Mouse (Mus musculus): ENCODE results near the gene Kif17.

Gene Kif17

GRCm38 (mm10) chr4:138313021-138313420, 62.8 kb downstream of the Kif17 start:
- no peak for DNase-seq (ENCODE audit: low read depth)

- no peak for DNase-seq (ENCODE audit: low read depth)
Observed at GRCm38 (mm10) chr4:138313795-138314194, 63.6 kb downstream of the Kif17 start.

- DNase-seq (ENCODE audit: low read depth) = peak; percentile 59
Observed at GRCm38 (mm10) chr4:138315781-138316180, 65.5 kb downstream of the Kif17 start.

GRCm38 (mm10) chr4:138316369-138316768, 66.1 kb downstream of the Kif17 start:
- DNase-seq (ENCODE audit: low read depth) = peak; percentile 50

- peak; percentile 81 for DNase-seq (ENCODE audit: low read depth)
Observed at GRCm38 (mm10) chr4:138318509-138319266, 68.5 kb downstream of the Kif17 start.

- peak; percentile 92 for DNase-seq (ENCODE audit: low read depth)
Observed at GRCm38 (mm10) chr4:138319508-138319907, 69.3 kb downstream of the Kif17 start.

- no peak for DNase-seq (ENCODE audit: low read depth)
Observed at GRCm38 (mm10) chr4:138320711-138321110, 70.5 kb downstream of the Kif17 start.

- no peak for DNase-seq (ENCODE audit: low read depth)
Observed at GRCm38 (mm10) chr4:138321488-138321887, 71.3 kb downstream of the Kif17 start.

- no peak for DNase-seq (ENCODE audit: low read depth)
Observed at GRCm38 (mm10) chr4:138322692-138323091, 72.5 kb downstream of the Kif17 start.

- DNase-seq (ENCODE audit: low read depth) = no peak
Observed at GRCm38 (mm10) chr4:138323753-138324152, 73.5 kb downstream of the Kif17 start.

- DNase-seq (ENCODE audit: low read depth) = no peak
Observed at GRCm38 (mm10) chr4:138324451-138324850, 74.2 kb downstream of the Kif17 start.

GRCm38 (mm10) chr4:138325466-138326076, 75.3 kb downstream of the Kif17 start:
- peak; percentile 96 for DNase-seq (ENCODE audit: low read depth)

- DNase-seq (ENCODE audit: low read depth) = peak; percentile 92
Observed at GRCm38 (mm10) chr4:138326077-138326695, 76.0 kb downstream of the Kif17 start, which contains the start of gene Pink1. Gene Pink1 (minus strand): TSS chr4:138326307.

GRCm38 (mm10) chr4:138327155-138327554, 76.9 kb downstream of the Kif17 start:
- peak; percentile 65 for DNase-seq (ENCODE audit: low read depth)

- DNase-seq (ENCODE audit: low read depth) = peak; percentile 58
Observed at GRCm38 (mm10) chr4:138327891-138328470, 77.7 kb downstream of the Kif17 start.

GRCm38 (mm10) chr4:138330264-138330671, 80.0 kb downstream of the Kif17 start:
- no peak for DNase-seq (ENCODE audit: low read depth)

- DNase-seq (ENCODE audit: low read depth) = no peak
Observed at GRCm38 (mm10) chr4:138331647-138332046, 81.4 kb downstream of the Kif17 start.

GRCm38 (mm10) chr4:138333135-138333534, 82.9 kb downstream of the Kif17 start:
- no peak for DNase-seq (ENCODE audit: low read depth)

GRCm38 (mm10) chr4:138335036-138335435, 84.8 kb downstream of the Kif17 start:
- DNase-seq (ENCODE audit: low read depth) = no peak

GRCm38 (mm10) chr4:138335648-138336047, 85.4 kb downstream of the Kif17 start:
- DNase-seq (ENCODE audit: low read depth) = no peak

GRCm38 (mm10) chr4:138336876-138337275, 86.6 kb downstream of the Kif17 start:
- no peak for DNase-seq (ENCODE audit: low read depth)

GRCm38 (mm10) chr4:138337341-138337740, 87.1 kb downstream of the Kif17 start:
- no peak for DNase-seq (ENCODE audit: low read depth)

GRCm38 (mm10) chr4:138339963-138340362, 89.7 kb downstream of the Kif17 start:
- peak; percentile 61 for DNase-seq (ENCODE audit: low read depth)
